Mouse (Mus musculus) liver, embryonic 14.5 days (tissue): ENCODE measurements around the gene Dglucy. TPM values are rescaled to one million over a fixed set of nuclear protein-coding genes. Genes with fewer than 3 reads are reported as not detected.

ENCODE experiments used
- ATAC-seq: fragments of 200-750 bp; cut with Nextera tagmentation; 2 replicates; pipeline ENCODE4 v1.8.0; 2017; ENCODE audit warnings: moderate number of reproducible peaks, mild to moderate bottlenecking, moderate library complexity; ENCODE audit not compliant: insufficient read depth
- DNase-seq, 3 experiments: peaks; one replicate each; pipeline ENCODE4 v3.0.0-alpha.2; 2012 to 2013; ENCODE audit warnings: low read depth in 3 of 3, low spot score in 3 of 3
- H3K27ac ChIP-seq: fragments of 300-500 bp; sonication (generic); 2 replicates; pipeline ENCODE4 v1.5.1; 2014; ENCODE audit warnings: moderate library complexity, mild to moderate bottlenecking, control low read depth, inconsistent platforms
- H3K27me3 ChIP-seq: fragments of 300-500 bp; sonication (generic); 2 replicates; pipeline ENCODE4 v1.6.1; 2014; ENCODE audit warnings: mild to moderate bottlenecking, low read length, moderate library complexity; ENCODE audit not compliant: control insufficient read depth, insufficient read depth
- H3K36me3 ChIP-seq: fragments of 300-500 bp; sonication (generic); replicated peaks from 2 replicates; pipeline ENCODE4 v1.6.1; 2014; ENCODE audit warnings: low read depth; ENCODE audit not compliant: control insufficient read depth, insufficient read depth
- H3K4me1 ChIP-seq, 2 experiments: fragments of 200-500 bp in 1 of 2; fragments of 300-500 bp in 1 of 2; sonication (generic) in 1 of 2; replicated peaks; 2 replicates each; pipeline ENCODE4 v1.6.1; 2012 to 2014; ENCODE audit warnings: antibody characterized with exemption in 1 of 2, inconsistent platforms in 1 of 2, low read length in 1 of 2; ENCODE audit not compliant: control insufficient read depth in 2 of 2, insufficient read depth in 2 of 2
- H3K4me2 ChIP-seq: fragments of 300-500 bp; sonication (generic); 2 replicates; pipeline ENCODE4 v1.6.1; 2014; ENCODE audit warnings: low read depth, mild to moderate bottlenecking, control low read depth, moderate library complexity
- H3K4me3 ChIP-seq, 2 experiments: fragments of 200-500 bp in 1 of 2; fragments of 300-500 bp in 1 of 2; sonication (generic) in 1 of 2; 2 replicates each; pipeline ENCODE4 v1.5.1; 2012 to 2014; ENCODE audit warnings: low read depth in 2 of 2, low read length in 2 of 2, mild to moderate bottlenecking in 2 of 2, control low read depth in 1 of 2, inconsistent platforms in 1 of 2, moderate library complexity in 1 of 2; ENCODE audit not compliant: insufficient read depth in 1 of 2
- H3K9ac ChIP-seq: fragments of 300-500 bp; sonication (generic); replicated peaks from 2 replicates; pipeline ENCODE4 v1.6.1; 2014; ENCODE audit warnings: mild to moderate bottlenecking, control low read depth, moderate library complexity
- H3K9me3 ChIP-seq: fragments of 300-500 bp; sonication (generic); 2 replicates; pipeline ENCODE4 v1.6.1; 2016; ENCODE audit warnings: low read length, mixed read lengths; ENCODE audit not compliant: control insufficient read depth
- CTCF ChIP-seq: IDR thresholded peaks from 2 replicates; pipeline ENCODE4 v1.5.1; 2016; ENCODE audit warnings: antibody characterized with exemption, low read depth, control low read depth
- EP300 ChIP-seq: IDR thresholded peaks from 2 replicates; pipeline ENCODE4 v1.6.1; 2016; ENCODE audit warnings: antibody characterized with exemption, low read depth
- WGBS: fragments of 180-500 bp; shearing (Covaris S2); extraction: QIAGEN DNeasy Blood & Tissue Kit; methylation state at CpG from one replicate; pipeline ENCODE4 v1.1.7; 2014; ENCODE audit not compliant: insufficient replicate concordance; 5-methylcytosine and 5-hydroxymethylcytosine counted together
- polyA plus RNA-seq, 2 experiments: library from polyadenylated mRNA; depleted of rRNA in 1 of 2; stranded (reverse) in 1 of 2; unstranded in 1 of 2; fragments of >200 nt; fragmentation: Nextera tagmentation in 1 of 2; extraction: Ambion mirVana in 1 of 2; gene quantifications; 2 replicates each; pipeline versions ENCODE4 v1.2.1 to v1.2.3; 2012 to 2014

Dglucy gene
- polyA plus RNA-seq, 2 experiments, result 0.63 to 1.2 TPM

DNA sequence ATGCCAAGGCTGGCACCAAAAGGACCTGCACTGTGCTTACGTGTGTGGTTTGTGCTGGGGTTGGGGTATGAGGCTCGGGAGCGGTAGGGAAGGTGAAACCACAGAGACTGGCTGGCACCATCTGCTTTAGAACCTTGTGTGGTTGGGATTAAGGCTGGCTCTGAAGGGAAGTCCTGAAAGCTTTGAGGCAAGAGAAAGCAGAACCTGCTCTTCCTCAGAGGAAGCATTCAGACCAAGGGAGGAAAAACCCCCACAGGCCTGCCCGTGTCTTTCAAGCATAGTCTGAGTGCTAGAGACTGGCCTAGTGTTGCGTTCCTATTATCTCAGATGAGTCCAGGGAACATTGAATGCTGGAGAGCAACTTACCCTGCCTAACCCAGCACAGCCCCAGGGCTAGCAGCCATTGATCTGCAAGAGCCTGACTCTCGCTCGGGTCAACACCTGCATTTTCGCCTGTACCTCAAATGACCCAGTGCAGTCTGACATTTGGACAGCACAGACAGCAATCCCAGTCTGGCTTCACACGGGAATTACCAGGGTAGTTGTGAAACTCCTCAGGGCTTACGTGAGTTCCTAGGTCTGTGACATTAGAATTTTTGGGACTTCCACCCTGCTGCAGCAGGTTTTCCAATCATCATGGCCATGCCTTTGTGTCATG is 452 bp upstream of the Dglucy start:
- Histone ChIP-seq H3K9ac (no peak overlapping the region), H3K4me1 (peaks cover 0 to 2% of the 10 kb centered on the region in 2 experiments; a peak in 2 of 4 replicates), H3K27ac (no peak overlapping the region), H3K27me3 (no peaks in the 10 kb centered on the region), H3K4me2 (no peak overlapping the region), H3K9me3 (no peaks in the 10 kb centered on the region), H3K4me3 (no peak overlapping the region), H3K36me3 (no peaks in the 10 kb centered on the region)
- no peak for TF ChIP-seq CTCF
- TF ChIP-seq EP300, result no peak
- ATAC-seq (no peak), DNase-seq (no peak)
- WGBS, result 49% methylated on average over 10 of the region's 10 CpGs

DNA sequence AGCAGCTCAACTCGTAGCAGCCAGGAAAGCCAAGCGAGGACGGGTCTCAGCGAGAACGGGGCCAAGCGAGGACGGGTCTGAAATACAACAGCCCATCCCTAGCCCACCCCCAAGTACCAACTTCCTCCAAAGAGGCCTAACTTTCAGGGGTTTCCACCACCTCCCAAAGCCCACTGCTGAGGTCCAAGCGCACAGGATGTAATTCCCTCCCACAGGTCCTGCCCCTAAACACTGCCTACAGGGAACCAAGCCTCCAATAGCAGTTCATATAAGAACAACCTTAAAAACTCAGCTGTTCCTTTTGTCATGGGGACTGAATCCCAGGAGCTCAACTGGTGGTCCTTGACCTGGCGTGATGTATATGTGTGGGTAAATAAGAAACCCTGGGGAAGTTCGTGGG is 1.6 kb downstream of the Dglucy start:
- 75% methylated on average over 10 of the region's 10 CpGs for WGBS
- Histone ChIP-seq H3K4me3 (no peak overlapping the region), H3K4me2 (no peak overlapping the region), H3K9ac (no peak overlapping the region), H3K27ac (no peak overlapping the region), H3K27me3 (no peaks in the 10 kb centered on the region), H3K4me1 (peaks cover 0 to 4% of the 10 kb centered on the region in 2 experiments; a peak in 2 of 4 replicates), H3K9me3 (no peaks in the 10 kb centered on the region), H3K36me3 (no peaks in the 10 kb centered on the region)
- DNase-seq, result no peak
- ATAC-seq, result no peak
- TF ChIP-seq EP300 (no peak), CTCF (no peak)

DNA sequence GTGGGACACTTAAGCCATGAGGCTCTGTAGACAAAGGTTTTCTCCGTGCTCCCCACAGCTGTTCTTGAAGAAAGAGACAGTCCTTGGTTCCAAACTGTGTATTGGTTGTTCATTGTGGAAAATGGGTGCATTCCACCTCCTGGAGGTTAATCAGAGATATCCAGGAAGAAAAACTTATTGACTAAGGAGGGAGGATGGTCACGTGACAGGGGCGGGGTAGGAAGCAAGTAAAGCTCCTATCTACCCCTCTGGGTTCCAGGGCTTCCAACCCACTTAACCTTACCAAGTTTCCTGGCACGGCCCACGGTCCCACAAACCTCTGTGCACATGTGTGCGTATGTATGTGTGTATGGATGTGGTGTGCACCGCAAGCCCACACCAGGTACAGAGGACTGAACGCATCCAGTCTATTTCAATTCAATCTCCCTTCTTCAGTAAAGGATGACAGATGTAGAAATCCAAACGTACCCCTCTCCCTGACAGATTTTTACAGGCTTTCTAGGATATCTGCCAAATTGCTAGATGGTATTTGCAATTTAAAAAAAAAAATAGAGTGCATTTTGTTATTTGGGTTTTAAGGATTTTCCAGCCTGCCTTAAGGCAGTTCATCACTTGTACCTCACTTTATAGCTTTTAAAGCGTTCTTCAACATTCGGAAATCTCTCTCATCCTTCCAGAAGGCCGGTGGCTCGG is 2.7 kb downstream of the Dglucy start:
- Histone ChIP-seq H3K4me3 (no peak overlapping the region), H3K27me3 (no peaks in the 10 kb centered on the region), H3K27ac (no peak overlapping the region), H3K9me3 (no peaks in the 10 kb centered on the region), H3K9ac (no peak overlapping the region), H3K4me1 (peaks cover 0 to 5% of the 10 kb centered on the region in 2 experiments; a peak in 2 of 4 replicates), H3K36me3 (no peaks in the 10 kb centered on the region), H3K4me2 (no peak overlapping the region)
- ATAC-seq (no peak), DNase-seq (no peak)
- WGBS, result 69% methylated on average over 13 of the region's 13 CpGs
- TF ChIP-seq EP300 (no peak), CTCF (no peak)

DNA sequence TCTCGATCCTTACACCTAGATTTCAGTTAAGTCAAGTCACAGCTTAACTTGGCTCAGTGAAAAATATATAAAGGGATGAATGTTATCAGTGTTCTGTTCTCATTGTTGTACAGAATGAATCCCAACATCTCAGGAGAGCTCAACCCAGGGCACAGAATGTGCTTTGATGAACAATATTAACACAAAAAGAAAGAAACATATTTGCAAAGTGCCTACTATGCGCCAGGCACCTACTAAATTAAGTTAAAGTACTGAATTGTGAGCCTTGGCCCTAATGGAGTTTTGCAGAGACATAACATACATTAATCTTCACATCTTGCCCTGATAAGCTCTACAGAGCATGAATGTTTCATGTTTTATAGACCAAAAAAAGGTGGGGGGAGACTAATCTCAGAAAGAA is 5.3 kb downstream of the Dglucy start:
- Histone ChIP-seq H3K36me3 (no peaks in the 10 kb centered on the region), H3K4me1 (peaks cover 0 to 5% of the 10 kb centered on the region in 2 experiments; a peak in 2 of 4 replicates), H3K9ac (no peak overlapping the region), H3K27ac (no peak overlapping the region), H3K4me3 (no peak overlapping the region), H3K27me3 (no peaks in the 10 kb centered on the region), H3K9me3 (no peaks in the 10 kb centered on the region), H3K4me2 (no peak overlapping the region)
- ATAC-seq, result no peak
- no peak for TF ChIP-seq CTCF
- TF ChIP-seq EP300, result no peak
- WGBS, result 51% methylated on average over 2 of the region's 2 CpGs
- no peak for DNase-seq

DNA sequence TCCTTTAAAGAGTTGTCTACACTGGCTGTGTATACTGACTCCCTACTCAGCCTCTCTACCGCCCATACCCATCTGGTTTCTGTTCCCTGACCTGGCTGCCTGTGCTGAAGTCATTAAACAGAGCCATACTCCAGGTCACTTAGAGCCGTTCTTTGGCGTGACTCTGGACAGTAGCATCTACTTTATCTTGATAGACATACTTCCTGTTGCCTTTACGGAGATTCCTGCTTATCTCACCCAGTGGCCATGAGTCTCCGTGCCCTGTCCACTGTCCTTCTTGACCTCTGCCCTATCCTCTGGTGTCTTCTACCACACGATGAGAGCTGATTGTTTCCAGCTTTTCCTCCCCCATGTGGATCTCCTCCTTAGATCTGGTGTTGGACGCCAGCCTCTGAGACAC is 6.5 kb downstream of the Dglucy start:
- H3K36me3 ChIP-seq, result no peaks in the 10 kb centered on the region
- H3K27ac ChIP-seq, result no peak overlapping the region
- H3K9ac ChIP-seq, result no peak overlapping the region
- DNase-seq, result no peak
- no peaks in the 10 kb centered on the region for H3K27me3 ChIP-seq
- no peak overlapping the region for H3K4me2 ChIP-seq
- TF ChIP-seq CTCF (no peak), EP300 (no peak)
- 14% methylated on average over 7 of the region's 7 CpGs for WGBS
- no peaks in the 10 kb centered on the region for H3K9me3 ChIP-seq
- no peak overlapping the region for H3K4me3 ChIP-seq
- H3K4me1 ChIP-seq, result peaks cover 0 to 3% of the 10 kb centered on the region in 2 experiments; a peak in 2 of 4 replicates
- ATAC-seq, result no peak
